Mouse (Mus musculus) c-Kit-positive CD71-positive TER-119-negative erythroid progenitor cells, embryonic 14.5 days (primary cell): ENCODE results near the gene Aifm3.

Experiments used
- DNase-seq: peaks from one replicate; pipeline ENCODE4 v3.0.0-alpha.2; 2013; ENCODE audit warnings: low read depth

Gene Aifm3

DNA sequence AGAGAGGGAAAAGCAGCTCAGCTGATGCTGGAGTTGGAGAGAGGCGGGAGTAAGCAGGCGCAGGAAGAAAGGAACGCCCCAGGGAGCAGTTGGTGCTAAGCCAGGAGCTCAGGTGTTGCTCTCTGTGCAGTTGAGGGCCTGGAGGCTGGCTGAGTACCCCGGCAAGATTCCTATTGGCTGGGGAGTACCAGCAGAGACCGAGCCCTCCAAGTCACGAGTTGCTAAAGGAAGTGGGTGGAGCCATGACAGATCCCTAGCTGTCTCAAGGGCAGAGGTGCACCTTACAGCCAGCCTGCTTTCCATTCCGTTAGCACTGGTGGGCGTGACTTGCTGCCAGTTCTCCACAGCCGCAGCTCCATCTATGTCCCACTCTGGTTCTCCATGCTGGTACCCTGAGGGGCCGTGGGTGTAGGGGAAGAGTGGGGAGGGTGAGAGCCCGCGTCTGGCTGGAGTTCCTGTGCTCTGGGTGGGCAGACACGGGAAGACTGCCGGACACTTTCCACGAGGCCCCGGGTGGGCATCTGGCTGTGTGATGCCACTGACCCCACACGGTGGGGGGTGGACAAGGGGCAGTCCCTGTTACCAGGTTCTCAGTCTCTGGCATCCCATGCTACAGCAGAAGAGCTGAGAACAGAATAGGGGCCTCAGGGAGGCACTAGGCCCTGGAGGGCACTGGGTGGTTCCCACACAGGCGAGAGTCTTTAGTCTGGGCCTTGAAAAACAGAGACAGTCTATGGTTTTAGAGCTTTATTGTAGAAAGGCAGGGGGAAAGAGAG, 64.7 kb downstream of the Aifm3 start:
- DNase-seq = peak; percentile 82

DNA sequence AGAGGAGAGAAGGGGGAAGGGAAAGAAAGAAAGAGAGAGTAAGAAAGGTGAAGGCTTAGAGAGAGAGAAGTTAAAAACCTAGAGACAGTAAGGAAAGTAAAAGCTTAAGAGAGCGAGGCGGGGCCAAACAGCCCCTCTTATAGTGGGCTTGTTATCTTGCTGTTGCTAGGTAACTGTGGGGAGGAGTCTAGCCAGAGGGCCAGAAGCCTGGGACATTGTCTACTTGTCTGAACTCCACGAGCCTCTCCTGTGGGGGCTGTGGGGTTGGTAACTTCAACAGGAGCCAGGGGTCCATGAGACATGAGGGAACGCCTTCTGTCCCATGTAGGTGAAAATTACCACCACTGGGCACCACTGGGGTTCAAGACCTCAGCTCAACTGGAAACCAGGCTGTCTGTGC, 65.3 kb downstream of the Aifm3 start:
- DNase-seq = peak; percentile 70

DNA sequence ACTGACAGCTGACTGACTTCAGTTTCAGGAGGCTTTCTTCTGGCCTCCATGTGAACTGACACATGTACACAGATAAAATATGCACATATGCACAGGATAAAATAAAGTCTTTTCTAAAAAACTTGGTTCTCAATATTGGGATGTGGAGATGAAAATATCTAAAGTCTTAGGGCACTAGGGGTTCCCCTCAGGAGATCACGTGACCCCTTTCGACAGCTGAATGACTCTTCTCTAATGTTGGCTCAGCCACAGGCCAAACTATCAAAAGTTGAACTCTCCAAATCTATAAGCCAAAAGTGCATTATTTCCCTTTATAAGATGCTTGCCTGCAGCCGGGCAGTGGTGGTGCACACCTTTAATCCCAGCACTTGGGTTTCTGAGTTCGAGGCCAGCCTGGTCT, 66.8 kb downstream of the Aifm3 start:
- no peak for DNase-seq

DNA sequence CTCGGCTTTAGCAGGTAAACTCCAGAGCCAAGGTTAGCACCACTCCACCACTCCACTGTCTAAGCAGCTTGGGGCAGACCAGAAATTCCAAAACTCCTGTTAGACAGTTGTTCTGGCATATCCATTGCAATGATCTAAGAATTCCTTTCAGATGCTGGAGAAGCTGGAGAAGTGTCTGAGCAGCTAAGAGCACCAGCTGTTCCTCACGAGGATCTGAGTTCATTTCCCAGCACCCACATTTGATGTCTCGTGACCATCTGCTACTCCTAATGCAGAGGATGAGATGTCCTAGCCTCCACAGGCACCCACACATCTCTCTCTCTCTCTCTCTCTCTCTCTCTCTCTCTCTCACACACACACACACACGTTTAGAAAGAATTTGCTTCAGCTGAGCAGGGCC, 67.5 kb downstream of the Aifm3 start:
- DNase-seq = no peak
